Mouse (Mus musculus) small intestine, adult 2 months (tissue): Measurements from ENCODE around the gene Ssbp3. TPM values are rescaled to one million over a fixed set of nuclear protein-coding genes. Genes with fewer than 3 reads are reported as not detected.
A peak's percentile ranks its signal among the peaks of the same experiment; 100 is the strongest.

Source experiments
- H3K27ac ChIP-seq: fragments of 200-500 bp; 2 replicates; pipeline ENCODE4 v1.5.1; 2012; ENCODE audit warnings: low read depth, low read length, control low read depth, inconsistent platforms; ENCODE audit not compliant: insufficient read depth
- H3K27me3 ChIP-seq: fragments of 200-500 bp; 2 replicates; pipeline ENCODE4 v1.6.1; 2012; ENCODE audit warnings: mild to moderate bottlenecking, moderate library complexity, low read length, inconsistent platforms; ENCODE audit not compliant: control insufficient read depth, insufficient read depth
- H3K36me3 ChIP-seq: fragments of 200-500 bp; 2 replicates; pipeline ENCODE4 v1.6.1; 2012; ENCODE audit warnings: mild to moderate bottlenecking, low read length, control low read depth, inconsistent platforms; ENCODE audit not compliant: control insufficient read depth, insufficient read depth
- H3K4me1 ChIP-seq: fragments of 200-500 bp; 2 replicates; pipeline ENCODE4 v1.6.1; 2012; ENCODE audit warnings: low read length, inconsistent platforms, mixed read lengths; ENCODE audit not compliant: control insufficient read depth, insufficient read depth, insufficient read length
- H3K4me3 ChIP-seq: fragments of 200-500 bp; 2 replicates; pipeline ENCODE4 v1.5.1; 2012; ENCODE audit warnings: low read depth, mild to moderate bottlenecking, control low read depth, inconsistent platforms, low read length, moderate library complexity
- CTCF ChIP-seq: fragments of 200-500 bp; IDR thresholded peaks from 2 replicates; pipeline ENCODE4 v1.5.1; 2012; ENCODE audit warnings: low read depth, mild to moderate bottlenecking, control low read depth, inconsistent platforms, low read length, moderate library complexity, mixed read lengths; ENCODE audit not compliant: insufficient replicate concordance, insufficient read length; ENCODE audit errors: extremely low read depth
- POLR2A ChIP-seq: fragments of 200-500 bp; IDR thresholded peaks from 2 replicates; pipeline ENCODE4 v1.6.1; 2012; ENCODE audit warnings: low read depth, mild to moderate bottlenecking, control low read depth, inconsistent platforms, low read length, moderate library complexity
- WGBS: fragments of 180-500 bp; shearing (Covaris S2); methylation state at CpG from one replicate; pipeline ENCODE4 v1.1.7; 2018; 5-methylcytosine and 5-hydroxymethylcytosine counted together
- polyA plus RNA-seq: library from polyadenylated mRNA; depleted of rRNA; stranded (reverse); fragments of >200 nt; gene quantifications from 2 replicates; pipeline ENCODE4 v1.2.3, GENCODE M21; 2012

The Ssbp3 gene
- polyA plus RNA-seq, 1 experiment = 21.2 TPM

GRCm38 (mm10) chr4:106985899-106986832 is 75.7 kb downstream of the Ssbp3 start:
- 28% methylated on average over 15 of the region's 15 CpGs for WGBS
- Histone ChIP-seq H3K27ac (peak overlapping the region; percentile 76), H3K4me3 (no peak overlapping the region), H3K4me1 (peaks cover 59% of the 10 kb centered on the region), H3K36me3 (no peaks in the 10 kb centered on the region), H3K27me3 (no peaks in the 10 kb centered on the region)
- TF ChIP-seq CTCF (no peak), POLR2A (no peak)

- Histone ChIP-seq H3K36me3 (no peaks in the 10 kb centered on the region), H3K4me3 (no peak overlapping the region), H3K27me3 (no peaks in the 10 kb centered on the region), H3K4me1 (peaks cover 55% of the 10 kb centered on the region), H3K27ac (peak overlapping the region; percentile 48)
- TF ChIP-seq CTCF (peak; percentile 84; the same call in 1 of the 2 replicates), POLR2A (no peak)
- WGBS = 15% methylated on average over 7 of the region's 7 CpGs
Observed at GRCm38 (mm10) chr4:106987725-106988364, 77.3 kb downstream of the Ssbp3 start.

GRCm38 (mm10) chr4:106988886-106989225 is 78.4 kb downstream of the Ssbp3 start:
- 30% methylated on average over 6 of the region's 6 CpGs for WGBS
- Histone ChIP-seq H3K4me1 (peaks cover 47% of the 10 kb centered on the region), H3K4me3 (no peak overlapping the region), H3K27ac (peak overlapping the region; percentile 10; the same call in 1 of the 2 replicates), H3K27me3 (no peaks in the 10 kb centered on the region), H3K36me3 (no peaks in the 10 kb centered on the region)
- TF ChIP-seq POLR2A = no peak
- no peak for TF ChIP-seq CTCF

- Histone ChIP-seq H3K36me3 (no peaks in the 10 kb centered on the region), H3K27me3 (no peaks in the 10 kb centered on the region), H3K4me1 (peaks cover 44% of the 10 kb centered on the region), H3K4me3 (no peak overlapping the region), H3K27ac (peak overlapping the region; percentile 10; the same call in 1 of the 2 replicates)
- 52% methylated on average over 10 of the region's 10 CpGs for WGBS
- TF ChIP-seq POLR2A = no peak
- TF ChIP-seq CTCF = peak; percentile 58; the same call in 1 of the 2 replicates
Observed at GRCm38 (mm10) chr4:106989226-106989983, 78.9 kb downstream of the Ssbp3 start.

GRCm38 (mm10) chr4:106993053-106993452 is 82.6 kb downstream of the Ssbp3 start:
- 56% methylated on average over 5 of the region's 5 CpGs for WGBS
- H3K27me3 ChIP-seq = no peaks in the 10 kb centered on the region
- H3K27ac ChIP-seq = no peak overlapping the region
- no peak overlapping the region for H3K4me3 ChIP-seq
- H3K4me1 ChIP-seq = peaks cover 20% of the 10 kb centered on the region
- H3K36me3 ChIP-seq = no peaks in the 10 kb centered on the region
- no peak for TF ChIP-seq POLR2A
- TF ChIP-seq CTCF = no peak

GRCm38 (mm10) chr4:106994252-106994651 is 83.8 kb downstream of the Ssbp3 start:
- WGBS = 81% methylated on average over 5 of the region's 5 CpGs
- Histone ChIP-seq H3K4me3 (no peak overlapping the region), H3K27ac (no peak overlapping the region), H3K27me3 (no peaks in the 10 kb centered on the region), H3K4me1 (peaks cover 10% of the 10 kb centered on the region), H3K36me3 (no peaks in the 10 kb centered on the region)
- TF ChIP-seq CTCF (no peak), POLR2A (no peak)
